31 mouse cellular contexts compared by ENCODE assay signal in the genomic region with DNA sequence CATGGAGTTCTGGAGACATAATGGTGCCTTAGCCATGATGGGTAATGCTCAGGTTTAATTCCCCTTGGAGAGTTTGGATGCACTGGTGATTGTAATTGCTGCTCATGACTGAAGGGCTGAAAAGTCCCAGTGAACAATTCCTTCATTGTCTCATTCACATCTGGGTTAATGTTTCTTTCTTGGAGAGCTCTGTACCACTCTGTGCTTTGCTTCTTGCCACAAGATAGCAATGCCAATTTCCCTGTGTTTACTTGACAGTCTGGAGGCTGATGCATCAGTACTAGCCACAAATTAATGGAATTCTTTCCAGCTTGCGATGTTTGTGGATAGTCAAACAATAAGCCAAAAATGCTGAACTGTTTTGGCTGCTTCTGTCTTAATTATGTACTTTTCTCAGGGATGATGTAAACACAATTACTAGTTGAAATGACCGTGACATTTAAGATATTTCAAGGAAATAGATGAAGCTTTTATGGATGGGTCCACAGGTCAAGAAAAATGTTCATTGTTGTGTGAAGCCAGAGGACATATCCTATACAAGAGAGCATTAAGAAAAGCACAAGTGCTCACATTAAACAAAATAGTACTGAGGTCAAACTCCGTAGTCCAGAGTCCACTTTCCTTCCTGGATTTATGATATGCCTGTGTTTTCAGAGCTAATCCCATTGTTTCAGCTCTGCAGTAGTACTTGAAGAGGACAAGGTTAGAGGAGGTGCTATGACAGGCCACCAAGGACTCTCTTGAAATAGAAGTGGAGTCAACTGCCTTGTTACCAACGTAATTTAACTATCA.
A peak's percentile ranks its signal among the peaks of the same experiment; 100 is the strongest.
DNase-seq lines count a peak whose midpoint lies in the region; ATAC-seq and TF ChIP-seq lines count a peak whose summit lies in the region.
"Had no signal": no experiment of that assay in that cellular context is flagged by ENCODE, and none has a peak within 500 bp of the region (broad histone marks: within the 10 kb centered on the region; RNA-seq: fewer than 3 reads in every experiment).

No protein-coding gene starts in this region.

- no peaks in the 10 kb centered on the region for H3K4me1 ChIP-seq in kidney, postnatal 0 days (replicated peaks; ENCODE audit: insufficient read depth, low read length)
- no peaks in the 10 kb centered on the region for H3K4me1 ChIP-seq in intestine, embryonic 15.5 days (replicated peaks)
- peaks cover 6% of the 10 kb centered on the region; the same call in 1 of the 2 replicates for H3K4me1 ChIP-seq in small intestine, adult 2 months (ENCODE audit: control insufficient read depth, insufficient read depth, insufficient read length, low read length)
- H3K4me1 ChIP-seq: heart, embryonic 13.5 days; hindbrain, embryonic 10.5 days; hindbrain, embryonic 15.5 days; kidney, embryonic 15.5 days; limb, embryonic 12.5 days; liver, embryonic 15.5 days; midbrain, embryonic 10.5 days; midbrain, embryonic 15.5 days had no signal

- H3K9me3 ChIP-seq in kidney, postnatal 0 days (replicated peaks; ENCODE audit: low read length): no peaks in the 10 kb centered on the region
- H3K9me3 ChIP-seq in intestine, embryonic 15.5 days: no peaks in the 10 kb centered on the region
- H3K9me3 ChIP-seq: embryonic facial prominence, embryonic 13.5 days; heart, embryonic 13.5 days; hindbrain, embryonic 10.5 days; hindbrain, embryonic 15.5 days; kidney, embryonic 15.5 days; limb, embryonic 12.5 days; liver, embryonic 15.5 days; midbrain, embryonic 10.5 days; midbrain, embryonic 15.5 days had no signal

- no peak for ATAC-seq in kidney, postnatal 0 days (replicated peaks; ENCODE audit: low FRiP score, low read depth)
- peak; percentile 71 for ATAC-seq in intestine, embryonic 15.5 days
- ATAC-seq: forebrain, embryonic 14.5 days; inflammation-experienced regulatory T-cells, adult 6 months; midbrain, embryonic 15.5 days had no signal

- intact Hi-C loops in heart, postnatal 10 days (cut with DNase I): no loop called here

- no peak for TF ChIP-seq POLR2A in small intestine, adult 2 months (IDR thresholded peaks at IDR 0.05; ENCODE audit: low read depth, low read length)

- H3K4me3 ChIP-seq in kidney, postnatal 0 days (replicated peaks; ENCODE audit: low read depth, low read length): no peak overlapping the region
- H3K4me3 ChIP-seq in intestine, embryonic 15.5 days (replicated peaks): no peak overlapping the region
- H3K4me3 ChIP-seq in small intestine, adult 2 months (ENCODE audit: low read depth, low read length): no peak overlapping the region
- H3K4me3 ChIP-seq: embryonic facial prominence, embryonic 13.5 days; gastrocnemius, adult 2 months; heart, embryonic 13.5 days; hindbrain, embryonic 10.5 days; hindbrain, embryonic 15.5 days; kidney, embryonic 15.5 days; limb, embryonic 12.5 days; liver, embryonic 15.5 days; midbrain, embryonic 10.5 days; midbrain, embryonic 15.5 days had no signal

- H3K4me2 ChIP-seq in kidney, postnatal 0 days (ENCODE audit: low read length): no peak overlapping the region
- H3K4me2 ChIP-seq in intestine, embryonic 15.5 days (replicated peaks): no peak overlapping the region
- H3K4me2 ChIP-seq: embryonic facial prominence, embryonic 13.5 days; heart, embryonic 13.5 days; hindbrain, embryonic 15.5 days; kidney, embryonic 15.5 days; limb, embryonic 12.5 days; liver, embryonic 15.5 days; lung, embryonic 14.5 days; midbrain, embryonic 15.5 days had no signal

- no peak overlapping the region for H3K9ac ChIP-seq in kidney, postnatal 0 days (ENCODE audit: low read depth, low read length)
- H3K9ac ChIP-seq in intestine, embryonic 15.5 days: no peak overlapping the region
- H3K9ac ChIP-seq: embryonic facial prominence, embryonic 13.5 days; heart, embryonic 13.5 days; hindbrain, embryonic 15.5 days; kidney, embryonic 15.5 days; limb, embryonic 12.5 days; liver, embryonic 15.5 days; lung, embryonic 14.5 days; midbrain, embryonic 15.5 days had no signal

- DNase-seq in adrenal gland, adult 2 months: peak; percentile 14
- no peak for DNase-seq in adrenal gland, postnatal 4 days (ENCODE audit: low spot score in 2 of 2)
- DNase-seq in kidney, postnatal 0 days (ENCODE audit: low spot score): peak; percentile 3
- no peak for DNase-seq in kidney, adult 9 months
- no peak for DNase-seq in heart, postnatal 10 days
- no peak for DNase-seq in lung, postnatal 25 days (ENCODE audit: low spot score)
- DNase-seq: adrenal gland, postnatal 10 days; cerebellum, adult 11-12 months; cerebellum, postnatal 10 days; embryo, embryonic 11 days; gastrocnemius, adult 2 months; gastrocnemius, postnatal 36 days; heart, postnatal 14 days; kidney, postnatal 36 days; lung, embryonic 14.5 days; lung, postnatal 14 days; right cerebral cortex, postnatal 4 days had no signal

- 50% methylated on average over 4 of the region's 4 CpGs for WGBS in kidney, postnatal 0 days
- WGBS in intestine, embryonic 15.5 days: 32% methylated on average over 4 of the region's 4 CpGs
- WGBS in small intestine, adult 2 months: 25% methylated on average over 4 of the region's 4 CpGs

- no peak for TF ChIP-seq CTCF in kidney, postnatal 0 days (IDR thresholded peaks at IDR 0.05; ENCODE audit: low read depth)
- no peak for TF ChIP-seq CTCF in small intestine, adult 2 months (IDR thresholded peaks at IDR 0.05; ENCODE audit: extremely low read depth, insufficient read length, insufficient replicate concordance, low read depth, low read length)

- H3K36me3 ChIP-seq in kidney, postnatal 0 days (ENCODE audit: insufficient read depth, low read length): no peaks in the 10 kb centered on the region
- H3K36me3 ChIP-seq in intestine, embryonic 15.5 days: no peaks in the 10 kb centered on the region
- no peaks in the 10 kb centered on the region for H3K36me3 ChIP-seq in small intestine, adult 2 months (ENCODE audit: control insufficient read depth, insufficient read depth, low read length)
- H3K36me3 ChIP-seq: embryonic facial prominence, embryonic 13.5 days; heart, embryonic 13.5 days; hindbrain, embryonic 10.5 days; hindbrain, embryonic 15.5 days; kidney, embryonic 15.5 days; limb, embryonic 12.5 days; liver, embryonic 15.5 days; midbrain, embryonic 10.5 days; midbrain, embryonic 15.5 days had no signal

- no peaks in the 10 kb centered on the region for H3K27me3 ChIP-seq in kidney, postnatal 0 days (ENCODE audit: insufficient read depth, low read length)
- no peaks in the 10 kb centered on the region for H3K27me3 ChIP-seq in intestine, embryonic 15.5 days (replicated peaks)
- H3K27me3 ChIP-seq in small intestine, adult 2 months (ENCODE audit: control insufficient read depth, insufficient read depth, low read length): no peaks in the 10 kb centered on the region
- H3K27me3 ChIP-seq: CH12.LX; embryonic facial prominence, embryonic 13.5 days; heart, embryonic 13.5 days; hindbrain, embryonic 15.5 days; kidney, embryonic 15.5 days; liver, embryonic 15.5 days; midbrain, embryonic 15.5 days had no signal

- no peak overlapping the region for H3K27ac ChIP-seq in kidney, postnatal 0 days
- H3K27ac ChIP-seq in intestine, embryonic 15.5 days: no peak overlapping the region
- H3K27ac ChIP-seq in small intestine, adult 2 months (ENCODE audit: insufficient read depth, low read depth, low read length): peak overlapping the region; percentile 77
- H3K27ac ChIP-seq: embryonic facial prominence, embryonic 13.5 days; gastrocnemius, adult 2 months; heart, embryonic 13.5 days; hindbrain, embryonic 10.5 days; hindbrain, embryonic 15.5 days; kidney, embryonic 15.5 days; limb, embryonic 12.5 days; liver, embryonic 15.5 days; midbrain, embryonic 10.5 days; midbrain, embryonic 15.5 days had no signal

Comparison
In these comparisons a context has a peak if more than half of its experiments do, and no peak if none do; other contexts are left out.
1. DNase-seq: peak in adrenal gland, adult 2 months (single experiment) and kidney, postnatal 0 days (single experiment); none in adrenal gland, postnatal 4 days (0 of 2), kidney, adult 9 months (single experiment), heart, postnatal 10 days (0 of 2) and lung, postnatal 25 days (single experiment).